Mouse (Mus musculus): ENCODE data around the gene Trim72. TPM values are rescaled to one million over a fixed set of nuclear protein-coding genes. Genes with fewer than 3 reads are reported as not detected.

Trim72 gene
- polyA plus RNA-seq, 1 experiment from 2014 or later = 0.09 TPM

Other genes starting within 250 kb of the Trim72 start
- 29.2 and 29.6 TPM in 2 replicates for gene Orai3, start 234.1 kb upstream of the Trim72 start, polyA plus RNA-seq (2015; fragmentation: Nextera tagmentation; extraction: Ambion mirVana)
- gene Setd1a, start 227.3 kb upstream of the Trim72 start, polyA plus RNA-seq (2015; fragmentation: Nextera tagmentation; extraction: Ambion mirVana) = 21.1 and 25.0 TPM in 2 replicates
- not detected in 2 replicates for gene Gm49388, start 218.3 kb upstream of the Trim72 start, polyA plus RNA-seq (2015; fragmentation: Nextera tagmentation; extraction: Ambion mirVana)
- gene Hsd3b7, start 203.3 kb upstream of the Trim72 start, polyA plus RNA-seq (2015; fragmentation: Nextera tagmentation; extraction: Ambion mirVana) = 27.4 and 31.8 TPM in 2 replicates
- 45.3 and 48.1 TPM in 2 replicates for gene Stx4a, start 179.7 kb upstream of the Trim72 start, polyA plus RNA-seq (2015; fragmentation: Nextera tagmentation; extraction: Ambion mirVana)
- 3.2 and 3.4 TPM in 2 replicates for gene Stx1b, start 179.4 kb upstream of the Trim72 start, polyA plus RNA-seq (2015; fragmentation: Nextera tagmentation; extraction: Ambion mirVana)
- 9.1 and 10.9 TPM in 2 replicates for gene Zfp646, start 127.7 kb upstream of the Trim72 start, polyA plus RNA-seq (2015; fragmentation: Nextera tagmentation; extraction: Ambion mirVana)
- gene Zfp668, start 127.1 kb upstream of the Trim72 start, polyA plus RNA-seq (2015; fragmentation: Nextera tagmentation; extraction: Ambion mirVana) = 14.6 and 16.7 TPM in 2 replicates
- 1.7 and 1.8 TPM in 2 replicates for gene Prss53, start 113.0 kb upstream of the Trim72 start, polyA plus RNA-seq (2015; fragmentation: Nextera tagmentation; extraction: Ambion mirVana)
- not detected in 2 replicates for gene Gm21974, start 108.5 kb upstream of the Trim72 start, polyA plus RNA-seq (2015; fragmentation: Nextera tagmentation; extraction: Ambion mirVana)
- gene Vkorc1, start 108.3 kb upstream of the Trim72 start, polyA plus RNA-seq (2015; fragmentation: Nextera tagmentation; extraction: Ambion mirVana) = 186 and 190 TPM in 2 replicates
- gene Bckdk, start 99.9 kb upstream of the Trim72 start, polyA plus RNA-seq (2015; fragmentation: Nextera tagmentation; extraction: Ambion mirVana) = 145 and 157 TPM in 2 replicates
- 35.0 and 35.6 TPM in 2 replicates for gene Kat8, start 91.4 kb upstream of the Trim72 start, polyA plus RNA-seq (2015; fragmentation: Nextera tagmentation; extraction: Ambion mirVana)
- 61.2 and 70.2 TPM in 2 replicates for gene Prss8, start 73.8 kb upstream of the Trim72 start, polyA plus RNA-seq (2015; fragmentation: Nextera tagmentation; extraction: Ambion mirVana)
- gene Prss36, start 57.2 kb upstream of the Trim72 start, polyA plus RNA-seq (2015; fragmentation: Nextera tagmentation; extraction: Ambion mirVana) = 10.8 and 10.9 TPM in 2 replicates
- gene Fus, start 36.5 kb upstream of the Trim72 start, polyA plus RNA-seq (2015; fragmentation: Nextera tagmentation; extraction: Ambion mirVana) = 367 and 393 TPM in 2 replicates
- gene Pycard, start 10.1 kb upstream of the Trim72 start, polyA plus RNA-seq (2015; fragmentation: Nextera tagmentation; extraction: Ambion mirVana) = 177 and 185 TPM in 2 replicates
- gene Itgam, start 58.7 kb downstream of the Trim72 start, polyA plus RNA-seq (2015; fragmentation: Nextera tagmentation; extraction: Ambion mirVana) = 3.5 and 3.6 TPM in 2 replicates
- not detected in 2 replicates for gene Gm49368, start 58.7 kb downstream of the Trim72 start, polyA plus RNA-seq (2015; fragmentation: Nextera tagmentation; extraction: Ambion mirVana)
- 0.22 and 0.40 TPM in 2 replicates for gene Itgax, start 125.6 kb downstream of the Trim72 start, polyA plus RNA-seq (2015; fragmentation: Nextera tagmentation; extraction: Ambion mirVana)
- not detected in 2 replicates for gene Itgad, start 150.4 kb downstream of the Trim72 start, polyA plus RNA-seq (2015; fragmentation: Nextera tagmentation; extraction: Ambion mirVana)
- gene Cox6a2, start 202.4 kb downstream of the Trim72 start, polyA plus RNA-seq (2015; fragmentation: Nextera tagmentation; extraction: Ambion mirVana) = 1.0 and 2.4 TPM in 2 replicates
- 18.2 and 19.9 TPM in 2 replicates for gene Armc5, start 233.4 kb downstream of the Trim72 start, polyA plus RNA-seq (2015; fragmentation: Nextera tagmentation; extraction: Ambion mirVana)
- 6.1 and 7.1 TPM in 2 replicates for gene 9130023H24Rik, start 234.1 kb downstream of the Trim72 start, polyA plus RNA-seq (2015; fragmentation: Nextera tagmentation; extraction: Ambion mirVana)
- 184 and 204 TPM in 2 replicates for gene Tgfb1i1, start 242.9 kb downstream of the Trim72 start, polyA plus RNA-seq (2015; fragmentation: Nextera tagmentation; extraction: Ambion mirVana)